Mouse (Mus musculus): ENCODE measurements at regions not wholly inside any gene's neighbourhood (a gene's known extent, or its start where the extent isn't known, plus 50 kb on each side); places are given as distances from the start of the nearest gene placed in this dataset.

DNA sequence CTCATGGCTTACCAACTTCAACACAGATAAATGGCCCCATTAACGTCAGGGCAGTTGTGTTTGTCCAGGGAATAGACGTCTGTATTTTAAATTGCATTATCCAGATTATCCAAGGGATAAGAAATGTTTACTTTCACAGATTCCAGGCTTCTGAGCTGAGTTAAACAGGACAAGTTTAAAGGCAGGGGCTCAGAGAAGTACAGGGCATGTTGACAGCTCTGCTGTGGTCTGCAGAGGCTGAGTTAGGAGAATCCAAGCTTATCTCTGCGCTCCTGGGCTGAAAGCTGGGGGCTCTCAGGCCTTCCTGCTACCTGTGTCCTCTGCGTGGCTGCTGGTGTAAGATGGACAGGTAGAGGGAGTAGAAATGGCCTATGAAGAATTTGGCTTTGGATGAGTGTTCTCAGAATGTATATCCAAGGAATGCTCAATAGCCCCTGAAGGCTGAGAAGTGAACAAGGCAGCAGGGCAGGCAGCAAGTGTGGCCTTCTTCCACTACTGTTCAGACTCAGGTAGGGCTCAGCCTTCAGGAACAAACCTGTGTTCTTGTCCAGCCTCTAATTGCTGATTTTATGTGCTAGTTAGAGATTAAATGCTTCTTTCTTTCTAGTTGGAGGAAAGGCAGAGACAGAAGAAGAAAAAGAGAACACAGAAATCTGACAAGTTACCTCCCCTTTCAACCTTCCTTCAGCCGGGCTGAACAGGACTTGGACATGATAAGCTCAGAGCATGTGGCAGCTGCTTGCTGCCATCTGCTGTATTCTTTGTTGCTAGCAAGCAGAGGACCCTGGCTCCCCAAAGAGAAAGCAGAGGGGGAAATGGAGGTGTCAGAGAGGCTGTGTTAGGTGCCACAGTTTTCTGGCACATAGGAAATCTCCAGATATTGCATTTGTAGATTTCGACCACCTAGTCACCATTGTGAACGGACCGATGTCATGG, 77.9 kb upstream of the Grem2 start:
- peak; percentile 46 for DNase-seq

DNA sequence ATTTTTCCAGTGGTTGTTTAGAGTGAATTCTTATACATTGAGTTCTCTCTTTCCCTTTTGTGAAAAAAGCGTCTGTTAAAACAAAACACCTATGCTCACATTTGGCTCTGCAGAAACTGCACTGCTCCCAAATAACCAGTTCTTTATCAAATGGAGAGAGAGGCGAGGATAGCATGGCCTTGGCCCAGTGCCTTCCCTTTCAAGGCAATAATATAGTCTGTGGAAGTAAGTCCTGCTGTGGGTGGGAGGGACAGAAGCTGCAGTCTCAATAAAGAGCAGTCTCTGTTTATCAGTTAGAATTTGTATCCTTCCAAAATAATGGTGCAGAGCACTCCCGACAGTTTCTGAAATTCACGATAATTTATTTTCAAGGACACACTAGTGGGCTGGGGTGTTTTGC, 70.9 kb upstream of the Grem2 start:
- no peak for DNase-seq

DNA sequence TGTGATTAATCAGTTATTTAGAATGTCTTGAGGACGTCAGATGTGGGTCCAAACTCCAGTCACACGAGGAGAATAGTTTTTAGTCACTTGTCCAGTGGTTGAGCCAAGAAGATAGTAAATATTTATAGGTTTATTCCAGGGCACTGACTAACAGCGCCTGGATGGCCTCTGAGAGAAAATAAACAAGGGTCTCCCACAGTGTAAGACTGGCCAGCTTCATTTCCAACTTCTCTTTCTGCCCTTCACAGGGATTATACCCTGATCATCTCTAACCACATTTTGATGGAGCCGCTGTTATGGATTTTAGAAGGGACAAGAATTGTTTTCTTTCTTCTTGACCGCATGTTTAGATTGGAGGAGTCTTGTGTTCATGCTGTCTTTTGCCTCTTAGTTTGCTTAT, 67.0 kb upstream of the Grem2 start:
- no peak for DNase-seq

DNA sequence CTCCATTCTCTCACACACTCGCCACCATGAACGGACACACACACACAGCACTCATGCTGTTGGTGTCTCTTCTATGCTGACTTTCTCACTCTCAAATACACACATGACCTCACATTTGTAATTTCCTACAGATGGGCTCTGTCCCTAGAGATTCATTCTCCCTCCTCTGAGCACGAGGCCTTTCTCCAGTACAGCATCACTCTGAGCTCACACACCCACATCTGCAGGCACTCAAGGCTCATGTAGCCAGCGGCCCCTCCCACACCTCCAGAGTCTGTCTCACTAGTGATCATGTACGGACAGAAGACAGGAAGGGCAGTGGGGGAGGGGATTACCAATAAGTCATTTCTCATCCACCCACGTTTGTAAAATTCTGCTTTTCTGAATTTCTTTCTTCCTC, 50.3 kb upstream of the Grem2 start:
- DNase-seq, result no peak

Data from kidney, postnatal 10 days (tissue).